Mouse (Mus musculus): ENCODE results near the gene Snx18.

The Snx18 gene

GRCm38 (mm10) chr13:113597616-113598015 is 20.7 kb downstream of the Snx18 start:
- DNase-seq (ENCODE audit: low spot score), result no peak

GRCm38 (mm10) chr13:113596821-113597541 is 21.4 kb downstream of the Snx18 start:
- DNase-seq (ENCODE audit: low spot score), result no peak

- DNase-seq (ENCODE audit: low spot score), result no peak
Observed at GRCm38 (mm10) chr13:113595987-113596386, 22.4 kb downstream of the Snx18 start.

GRCm38 (mm10) chr13:113595219-113595618 is 23.1 kb downstream of the Snx18 start:
- DNase-seq (ENCODE audit: low spot score), result no peak

- DNase-seq (ENCODE audit: low spot score), result no peak
Observed at GRCm38 (mm10) chr13:113594361-113594760, 24.0 kb downstream of the Snx18 start.

- no peak for DNase-seq (ENCODE audit: low spot score)
Observed at GRCm38 (mm10) chr13:113593711-113594110, 24.7 kb downstream of the Snx18 start.

- DNase-seq (ENCODE audit: low spot score), result no peak
Observed at GRCm38 (mm10) chr13:113592703-113593200, 25.6 kb downstream of the Snx18 start.

- DNase-seq (ENCODE audit: low spot score), result no peak
Observed at GRCm38 (mm10) chr13:113591336-113591735, 27.0 kb downstream of the Snx18 start.

GRCm38 (mm10) chr13:113590216-113590615 is 28.1 kb downstream of the Snx18 start:
- no peak for DNase-seq (ENCODE audit: low spot score)

GRCm38 (mm10) chr13:113589499-113589898 is 28.9 kb downstream of the Snx18 start:
- DNase-seq (ENCODE audit: low spot score), result no peak

GRCm38 (mm10) chr13:113587200-113587936 is 31.0 kb downstream of the Snx18 start:
- no peak for DNase-seq (ENCODE audit: low spot score)

GRCm38 (mm10) chr13:113585606-113586005 is 32.8 kb downstream of the Snx18 start:
- DNase-seq (ENCODE audit: low spot score), result no peak

GRCm38 (mm10) chr13:113584431-113584830 is 33.9 kb downstream of the Snx18 start:
- no peak for DNase-seq (ENCODE audit: low spot score)

- no peak for DNase-seq (ENCODE audit: low spot score)
Observed at GRCm38 (mm10) chr13:113583563-113583962, 34.8 kb downstream of the Snx18 start.

- no peak for DNase-seq (ENCODE audit: low spot score)
Observed at GRCm38 (mm10) chr13:113582024-113582423, 36.3 kb downstream of the Snx18 start.

GRCm38 (mm10) chr13:113581436-113581835 is 36.9 kb downstream of the Snx18 start:
- DNase-seq (ENCODE audit: low spot score), result no peak

GRCm38 (mm10) chr13:113580400-113580790 is 38.0 kb downstream of the Snx18 start:
- no peak for DNase-seq (ENCODE audit: low spot score)

GRCm38 (mm10) chr13:113579788-113580399 is 38.5 kb downstream of the Snx18 start:
- DNase-seq (ENCODE audit: low spot score), result no peak

GRCm38 (mm10) chr13:113574232-113574631 is 44.1 kb downstream of the Snx18 start:
- no peak for DNase-seq (ENCODE audit: low spot score)

- DNase-seq (ENCODE audit: low spot score), result no peak
Observed at GRCm38 (mm10) chr13:113573377-113573776, 45.0 kb downstream of the Snx18 start.

GRCm38 (mm10) chr13:113572046-113572686 is 46.2 kb downstream of the Snx18 start:
- DNase-seq (ENCODE audit: low spot score), result peak; percentile 50

GRCm38 (mm10) chr13:113569526-113569925 is 48.8 kb downstream of the Snx18 start:
- no peak for DNase-seq (ENCODE audit: low spot score)

All from testis, postnatal 10 days (tissue).